Mouse (Mus musculus) liver, adult 2 months (tissue): ENCODE data around the gene Unc5c. TPM values are rescaled to one million over a fixed set of nuclear protein-coding genes. Genes with fewer than 3 reads are reported as not detected.

Experiments
- DNase-seq: peaks from one replicate; pipeline ENCODE4 v3.0.0-alpha.2; 2011; ENCODE audit warnings: low read depth, low spot score; ENCODE audit errors: extremely low read depth
- H3K27ac ChIP-seq: fragments of 200-500 bp; replicated peaks from 2 replicates; pipeline ENCODE4 v1.5.1; 2012; ENCODE audit warnings: low read depth, mild to moderate bottlenecking, control low read depth, inconsistent platforms, low read length; ENCODE audit not compliant: insufficient read depth
- H3K27me3 ChIP-seq: fragments of 200-500 bp; 2 replicates; pipeline ENCODE4 v1.6.1; 2012; ENCODE audit warnings: mild to moderate bottlenecking, moderate library complexity, low read length, inconsistent platforms; ENCODE audit not compliant: control insufficient read depth, insufficient read depth
- H3K36me3 ChIP-seq: fragments of 200-500 bp; 2 replicates; pipeline ENCODE4 v1.6.1; 2012; ENCODE audit warnings: low read length, inconsistent platforms; ENCODE audit not compliant: control insufficient read depth, insufficient read depth
- H3K4me1 ChIP-seq: fragments of 200-500 bp; 2 replicates; pipeline ENCODE4 v1.6.1; 2011; ENCODE audit warnings: low read length; ENCODE audit not compliant: control insufficient read depth, insufficient read depth
- H3K4me3 ChIP-seq: fragments of 200-500 bp; 2 replicates; pipeline ENCODE4 v1.5.1; 2011; ENCODE audit warnings: low read depth, mild to moderate bottlenecking, control low read depth, low read length, moderate library complexity; ENCODE audit not compliant: insufficient read depth
- H3K79me2 ChIP-seq: fragments of 200-500 bp; 2 replicates; pipeline ENCODE4 v1.6.1; 2012; ENCODE audit warnings: inconsistent platforms, mild to moderate bottlenecking, low read length, moderate library complexity; ENCODE audit not compliant: control insufficient read depth, insufficient read depth
- H3K9ac ChIP-seq: fragments of 200-500 bp; 2 replicates; pipeline ENCODE4 v1.6.1; 2012; ENCODE audit warnings: low read depth, mild to moderate bottlenecking, control low read depth, inconsistent platforms, low read length
- CTCF ChIP-seq: fragments of 200-500 bp; IDR thresholded peaks from 2 replicates; pipeline ENCODE4 v1.5.1; 2011; ENCODE audit warnings: low read depth, low read length, control low read depth
- POLR2A ChIP-seq: fragments of 200-500 bp; IDR thresholded peaks from 2 replicates; pipeline ENCODE4 v1.6.1; 2011; ENCODE audit warnings: low read length, control low read depth; ENCODE audit not compliant: insufficient read depth; ENCODE audit errors: extremely low read depth
- WGBS: fragments of 180-500 bp; shearing (Covaris S2); methylation state at CpG from one replicate; pipeline ENCODE4 v1.1.7; 2018; 5-methylcytosine and 5-hydroxymethylcytosine counted together
- polyA plus RNA-seq: library from polyadenylated mRNA; depleted of rRNA; stranded (reverse); fragments of >200 nt; gene quantifications from 2 replicates; pipeline ENCODE4 v1.2.3, GENCODE M21; 2012
- total RNA-seq: library from RNA; depleted of rRNA; stranded (reverse); fragments of >200 nt; gene quantifications from 2 replicates; pipeline ENCODE4 v1.2.3, GENCODE M21; 2014

Unc5c gene
- total and polyA plus RNA-seq, 2 experiments: not detected

DNA sequence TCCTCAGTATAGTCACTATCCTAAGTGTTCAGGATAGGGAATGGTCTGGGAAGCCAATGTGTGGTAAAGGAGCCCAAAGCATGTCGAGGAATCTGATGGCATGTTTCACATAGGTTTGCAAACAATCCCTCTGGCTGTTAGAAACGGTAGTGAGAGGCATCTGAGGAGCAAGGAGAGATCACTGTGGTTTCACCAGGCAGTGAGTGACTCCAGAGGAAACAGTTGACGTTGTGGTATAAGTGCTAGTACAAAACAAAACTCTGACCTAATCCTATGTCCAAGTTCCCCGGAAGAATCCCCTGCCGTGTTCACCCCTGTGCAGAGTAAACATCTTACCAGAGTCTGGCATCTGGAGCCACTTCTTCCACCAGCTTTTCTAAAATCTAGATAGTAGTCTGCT lies 179.2 kb downstream of the Unc5c start:
- Histone ChIP-seq H3K4me3 (no peak overlapping the region), H3K27ac (no peak overlapping the region), H3K9ac (no peak overlapping the region), H3K79me2 (no peaks in the 10 kb centered on the region), H3K27me3 (no peaks in the 10 kb centered on the region), H3K36me3 (no peaks in the 10 kb centered on the region), H3K4me1 (no peaks in the 10 kb centered on the region)
- no peak for TF ChIP-seq CTCF
- TF ChIP-seq POLR2A: no peak
- 58% methylated on average over 5 of the region's 5 CpGs for WGBS
- DNase-seq: no peak

DNA sequence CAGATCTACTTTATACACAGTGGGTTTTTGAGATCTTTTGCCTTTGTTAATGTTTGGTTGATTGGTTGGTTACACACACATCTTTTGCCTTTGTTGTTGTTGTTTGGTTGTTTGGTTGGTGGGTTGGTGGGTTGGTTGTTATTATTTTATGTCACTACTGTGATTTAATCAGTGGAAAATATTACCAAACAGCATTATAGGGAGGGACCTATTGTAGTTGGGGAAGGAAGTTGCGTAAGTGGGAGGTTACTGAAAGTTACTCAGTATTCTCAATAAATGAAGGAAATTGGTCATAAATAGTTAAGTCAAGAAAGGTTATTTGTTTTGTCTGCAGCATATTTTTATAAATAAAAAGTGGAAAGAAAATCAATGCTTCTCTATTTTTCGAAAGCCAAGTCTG lies 181.6 kb downstream of the Unc5c start:
- Histone ChIP-seq H3K79me2 (no peaks in the 10 kb centered on the region), H3K4me3 (no peak overlapping the region), H3K27ac (no peak overlapping the region), H3K27me3 (no peaks in the 10 kb centered on the region), H3K4me1 (no peaks in the 10 kb centered on the region), H3K36me3 (no peaks in the 10 kb centered on the region), H3K9ac (no peak overlapping the region)
- TF ChIP-seq CTCF (no peak), POLR2A (no peak)
- WGBS: 69% methylated on average over 2 of the region's 2 CpGs
- no peak for DNase-seq

DNA sequence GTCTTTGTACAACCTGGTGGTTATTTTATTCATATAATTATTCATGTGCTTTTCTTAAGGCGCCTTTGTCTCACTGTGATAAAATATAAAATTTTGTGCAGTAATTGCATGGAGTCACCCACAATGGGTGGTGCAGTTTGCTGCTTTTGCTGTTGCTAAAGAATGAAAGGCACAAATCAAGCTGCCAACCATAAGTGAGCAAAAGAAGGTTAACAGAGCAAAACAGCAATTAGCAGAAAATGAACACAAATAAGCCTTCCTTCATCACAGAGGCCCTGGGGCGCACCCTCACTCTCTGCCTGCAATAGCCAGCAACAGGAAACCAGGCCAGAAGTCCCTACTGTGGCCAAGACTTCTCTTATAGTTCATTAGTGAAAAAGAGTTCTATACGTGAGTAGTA lies 185.6 kb downstream of the Unc5c start:
- DNase-seq: no peak
- H3K27ac ChIP-seq: no peak overlapping the region
- no peak overlapping the region for H3K4me3 ChIP-seq
- H3K4me1 ChIP-seq: no peaks in the 10 kb centered on the region
- no peaks in the 10 kb centered on the region for H3K79me2 ChIP-seq
- no peak overlapping the region for H3K9ac ChIP-seq
- no peaks in the 10 kb centered on the region for H3K27me3 ChIP-seq
- 79% methylated on average over 3 of the region's 3 CpGs for WGBS
- TF ChIP-seq CTCF (no peak), POLR2A (no peak)
- H3K36me3 ChIP-seq: no peaks in the 10 kb centered on the region

DNA sequence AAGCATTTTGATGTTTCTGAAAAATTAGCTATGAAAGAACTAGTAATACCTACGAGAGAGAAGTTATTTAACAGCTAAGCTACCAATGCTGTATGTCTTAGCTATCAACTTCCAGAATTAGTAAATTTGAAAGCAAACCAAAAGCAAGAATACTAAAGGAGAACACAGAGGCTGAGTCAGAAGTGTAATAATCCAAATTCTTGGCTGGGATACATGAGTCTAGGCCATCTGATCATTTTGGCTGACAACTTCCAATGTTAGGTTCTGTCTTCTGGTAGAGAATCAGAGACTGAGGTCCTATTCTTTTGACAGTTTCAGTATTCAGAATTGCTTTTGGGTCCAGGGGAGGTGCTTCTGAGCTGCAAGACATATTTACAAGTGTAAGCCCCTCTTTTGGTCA lies 188.9 kb downstream of the Unc5c start:
- no peaks in the 10 kb centered on the region for H3K36me3 ChIP-seq
- WGBS: 60% methylated on average over 1 of the region's 1 CpGs
- TF ChIP-seq CTCF (no peak), POLR2A (no peak)
- H3K9ac ChIP-seq: no peak overlapping the region
- H3K4me1 ChIP-seq: no peaks in the 10 kb centered on the region
- H3K4me3 ChIP-seq: no peak overlapping the region
- no peak overlapping the region for H3K27ac ChIP-seq
- H3K27me3 ChIP-seq: no peaks in the 10 kb centered on the region
- DNase-seq: no peak
- H3K79me2 ChIP-seq: no peaks in the 10 kb centered on the region

DNA sequence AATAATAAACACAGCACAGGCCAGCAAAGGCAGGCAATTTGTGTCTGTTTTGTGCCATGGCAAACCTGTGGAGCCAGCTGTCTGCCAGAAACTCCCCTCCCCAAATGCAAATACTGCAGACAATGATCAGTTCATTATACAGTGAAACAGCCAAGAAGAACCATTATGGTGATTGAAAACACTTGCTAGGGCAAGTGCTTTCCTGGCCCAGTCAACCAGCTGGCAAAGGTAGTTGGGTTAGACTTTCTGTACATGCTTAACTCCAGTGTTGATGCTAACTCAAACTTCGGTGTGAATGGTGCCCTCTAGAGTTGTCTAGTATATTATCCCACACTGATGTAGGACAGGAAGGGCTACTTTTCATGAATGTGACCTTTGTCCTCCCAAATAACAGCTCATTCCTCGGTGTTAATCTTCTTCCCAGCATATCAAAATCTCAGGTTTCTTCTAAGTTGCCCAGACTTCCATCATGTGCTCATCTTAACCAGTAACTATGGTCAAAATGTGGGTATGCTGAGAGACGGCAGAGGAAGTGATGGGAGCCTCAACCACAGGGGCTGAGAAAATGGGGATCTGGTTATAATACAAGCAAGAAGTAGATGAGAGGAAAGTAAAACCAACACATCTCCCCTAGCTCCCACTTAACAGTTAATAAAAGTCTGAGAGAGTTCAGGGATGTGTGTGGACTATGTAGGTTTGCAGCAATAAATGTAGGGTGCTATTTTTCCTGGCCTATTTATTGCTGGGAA lies 194.2 kb downstream of the Unc5c start:
- Histone ChIP-seq H3K36me3 (no peaks in the 10 kb centered on the region), H3K4me3 (no peak overlapping the region)

More for the DNA sequence above, 194.2 kb downstream of the Unc5c start:
- no peak for DNase-seq
- WGBS: 60% methylated on average over 3 of the region's 3 CpGs
- Histone ChIP-seq H3K79me2 (no peaks in the 10 kb centered on the region), H3K27me3 (no peaks in the 10 kb centered on the region), H3K4me1 (no peaks in the 10 kb centered on the region), H3K9ac (no peak overlapping the region), H3K27ac (no peak overlapping the region)
- no peak for TF ChIP-seq CTCF
- no peak for TF ChIP-seq POLR2A
